Mouse (Mus musculus): ENCODE measurements around the gene Med22. TPM values are rescaled to one million over a fixed set of nuclear protein-coding genes. Genes with fewer than 3 reads are reported as not detected.
A peak's percentile ranks its signal among the peaks of the same experiment; 100 is the strongest.

Gene Med22
- total and polyA plus RNA-seq, 3 experiments, result 20.7 to 26.0 (median 26.0) TPM

GRCm38 (mm10) chr2:26914148-26914941, 3.9 kb upstream of the Med22 start:
- no peak overlapping the region for H3K4me3 ChIP-seq
- H3K27me3 ChIP-seq (ENCODE audit: control insufficient read depth, insufficient read depth, low read length), result no peaks in the 10 kb centered on the region
- TF ChIP-seq POLR2A (IDR thresholded peaks at IDR 0.05; ENCODE audit: insufficient read depth, low read depth, low read length) (no peak), CTCF (IDR thresholded peaks at IDR 0.05) (no peak), EP300 (IDR thresholded peaks at IDR 0.05; ENCODE audit: insufficient read depth, low read depth, low read length) (no peak)
- peaks cover 12% of the 10 kb centered on the region for H3K4me1 ChIP-seq (ENCODE audit: control insufficient read depth, insufficient read depth, low read length)
- no peak for DNase-seq
- intact Hi-C loops (cut with DNase I), result no loop called here
- no peak overlapping the region for H3K9ac ChIP-seq (ENCODE audit: low read depth, low read length)
- peaks cover 3% of the 10 kb centered on the region for H3K79me2 ChIP-seq (replicated peaks; ENCODE audit: control insufficient read depth, insufficient read depth, low read length)
- peaks cover 7% of the 10 kb centered on the region for H3K36me3 ChIP-seq (ENCODE audit: control insufficient read depth, insufficient read depth, low read length)
- 62% methylated on average over 8 of the region's 8 CpGs for WGBS
- H3K27ac ChIP-seq, result no peak overlapping the region

GRCm38 (mm10) chr2:26913416-26914147, 3.1 kb upstream of the Med22 start:
- Histone ChIP-seq H3K79me2 (replicated peaks; ENCODE audit: control insufficient read depth, insufficient read depth, low read length) (peaks cover 5% of the 10 kb centered on the region), H3K4me3 (no peak overlapping the region), H3K27ac (no peak overlapping the region), H3K9ac (ENCODE audit: low read depth, low read length) (no peak overlapping the region), H3K27me3 (ENCODE audit: control insufficient read depth, insufficient read depth, low read length) (no peaks in the 10 kb centered on the region), H3K4me1 (ENCODE audit: control insufficient read depth, insufficient read depth, low read length) (peaks cover 14% of the 10 kb centered on the region), H3K36me3 (ENCODE audit: control insufficient read depth, insufficient read depth, low read length) (peaks cover 7% of the 10 kb centered on the region)
- intact Hi-C loops (cut with DNase I), result no loop called here
- no peak for DNase-seq
- WGBS, result 70% methylated on average over 17 of the region's 17 CpGs
- TF ChIP-seq POLR2A (IDR thresholded peaks at IDR 0.05; ENCODE audit: insufficient read depth, low read depth, low read length), result 0 out of 2 replicates have a peak, but pooled peaks have one; percentile 25
- TF ChIP-seq CTCF (IDR thresholded peaks at IDR 0.05), result no peak
- TF ChIP-seq EP300 (IDR thresholded peaks at IDR 0.05; ENCODE audit: insufficient read depth, low read depth, low read length), result no peak

GRCm38 (mm10) chr2:26912253-26912770, 1.8 kb upstream of the Med22 start:
- DNase-seq, result no peak
- no peak for TF ChIP-seq CTCF (IDR thresholded peaks at IDR 0.05)
- TF ChIP-seq POLR2A (IDR thresholded peaks at IDR 0.05; ENCODE audit: insufficient read depth, low read depth, low read length), result no peak
- no peak for TF ChIP-seq EP300 (IDR thresholded peaks at IDR 0.05; ENCODE audit: insufficient read depth, low read depth, low read length)
- Histone ChIP-seq H3K79me2 (replicated peaks; ENCODE audit: control insufficient read depth, insufficient read depth, low read length) (peaks cover 5% of the 10 kb centered on the region), H3K27me3 (ENCODE audit: control insufficient read depth, insufficient read depth, low read length) (no peaks in the 10 kb centered on the region), H3K4me1 (ENCODE audit: control insufficient read depth, insufficient read depth, low read length) (peaks cover 14% of the 10 kb centered on the region), H3K36me3 (ENCODE audit: control insufficient read depth, insufficient read depth, low read length) (peaks cover 7% of the 10 kb centered on the region), H3K9ac (ENCODE audit: low read depth, low read length) (peak overlapping the region; percentile 20; the same call in 1 of the 2 replicates), H3K4me3 (no peak overlapping the region; the same call in 1 of the 2 replicates), H3K27ac (no peak overlapping the region)
- intact Hi-C loops (cut with DNase I), result no loop called here
- 63% methylated on average over 5 of the region's 5 CpGs for WGBS

GRCm38 (mm10) chr2:26910994-26911765, 703 bp upstream of the Med22 start:
- peak overlapping the region; percentile 84 for H3K4me3 ChIP-seq
- no peaks in the 10 kb centered on the region for H3K27me3 ChIP-seq (ENCODE audit: control insufficient read depth, insufficient read depth, low read length)
- peak overlapping the region; percentile 95 for H3K9ac ChIP-seq (ENCODE audit: low read depth, low read length)
- peaks cover 5% of the 10 kb centered on the region for H3K79me2 ChIP-seq (replicated peaks; ENCODE audit: control insufficient read depth, insufficient read depth, low read length)
- under 1% methylated on average over 37 of the region's 37 CpGs for WGBS
- peaks cover 7% of the 10 kb centered on the region for H3K36me3 ChIP-seq (ENCODE audit: control insufficient read depth, insufficient read depth, low read length)
- TF ChIP-seq EP300 (IDR thresholded peaks at IDR 0.05; ENCODE audit: insufficient read depth, low read depth, low read length) (no peak), CTCF (IDR thresholded peaks at IDR 0.05) (no peak), POLR2A (IDR thresholded peaks at IDR 0.05; ENCODE audit: insufficient read depth, low read depth, low read length) (no peak)
- intact Hi-C loops (cut with DNase I), result loop anchor here (1.0 kb wide), 1 partner anchor 21 kb away; no protein-coding TSS in a partner anchor
- no peak for DNase-seq
- H3K27ac ChIP-seq, result peak overlapping the region; percentile 80
- H3K4me1 ChIP-seq (ENCODE audit: control insufficient read depth, insufficient read depth, low read length), result peaks cover 8% of the 10 kb centered on the region

GRCm38 (mm10) chr2:26909387-26909784, 1.1 kb downstream of the Med22 start:
- peak overlapping the region; percentile 86 for H3K27ac ChIP-seq
- H3K4me3 ChIP-seq, result peak overlapping the region; percentile 84
- intact Hi-C loops (cut with DNase I), result loop anchor here (10.0 kb wide), 2 partner anchors 265 to 465 kb away; partner anchors contain the start of gene Sec16a
- no peak overlapping the region for H3K9ac ChIP-seq (ENCODE audit: low read depth, low read length)
- DNase-seq, result no peak
- no peaks in the 10 kb centered on the region for H3K27me3 ChIP-seq (ENCODE audit: control insufficient read depth, insufficient read depth, low read length)
- H3K4me1 ChIP-seq (ENCODE audit: control insufficient read depth, insufficient read depth, low read length), result peaks cover 7% of the 10 kb centered on the region
- peaks cover 7% of the 10 kb centered on the region for H3K36me3 ChIP-seq (ENCODE audit: control insufficient read depth, insufficient read depth, low read length)
- TF ChIP-seq POLR2A (IDR thresholded peaks at IDR 0.05; ENCODE audit: insufficient read depth, low read depth, low read length) (no peak), CTCF (IDR thresholded peaks at IDR 0.05) (peak; percentile 32), EP300 (IDR thresholded peaks at IDR 0.05; ENCODE audit: insufficient read depth, low read depth, low read length) (no peak)
- peaks cover 5% of the 10 kb centered on the region for H3K79me2 ChIP-seq (replicated peaks; ENCODE audit: control insufficient read depth, insufficient read depth, low read length)
